Mouse (Mus musculus): ENCODE data around the gene Myl3.

DNA sequence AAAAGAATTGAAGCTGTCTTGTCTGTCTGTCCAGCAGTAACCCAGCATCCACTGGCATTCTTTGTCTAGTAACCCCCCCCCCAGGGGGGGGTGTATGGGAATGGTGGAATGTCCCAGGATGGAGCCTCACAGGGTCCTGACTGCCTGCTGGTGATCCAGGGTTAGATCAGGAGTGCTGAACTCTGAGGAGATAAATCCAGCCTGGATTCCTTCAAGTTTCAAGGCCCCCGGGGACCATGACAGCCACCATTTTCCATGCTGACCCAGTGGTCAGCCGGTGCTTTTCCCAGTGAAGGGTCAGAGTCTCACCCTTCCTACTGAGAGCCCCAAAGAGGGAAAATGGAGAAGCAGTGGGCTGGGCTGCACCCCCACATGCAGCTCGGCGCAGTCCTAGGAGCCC, 9.8 kb upstream of the Myl3 start:
- TF ChIP-seq CTCF (conservative IDR thresholded peaks at IDR 0.05 in 1 of 2, IDR thresholded peaks at IDR 0.05 in 1 of 2; ENCODE audit: low read depth in 2 of 2, low read length in 2 of 2) (no peak), NRF1 (IDR thresholded peaks at IDR 0.05; ENCODE audit: low read depth, low read length) (no peak), POLR2A (IDR thresholded peaks at IDR 0.05; ENCODE audit: low read depth, low read length) (no peak), KAT2A (IDR thresholded peaks at IDR 0.05; ENCODE audit: insufficient replicate concordance, low read length) (no peak), EP300 (IDR thresholded peaks at IDR 0.05; ENCODE audit: low read length) (no peak), HCFC1 (IDR thresholded peaks at IDR 0.05; ENCODE audit: low read depth, low read length) (no peak), RCOR1 (conservative IDR thresholded peaks at IDR 0.05; ENCODE audit: low read depth, low read length) (no peak), USF1 (IDR thresholded peaks at IDR 0.05; ENCODE audit: low read depth, low read length) (no peak)
